Mouse (Mus musculus): Measurements from ENCODE around the gene Uvssa.

DNA sequence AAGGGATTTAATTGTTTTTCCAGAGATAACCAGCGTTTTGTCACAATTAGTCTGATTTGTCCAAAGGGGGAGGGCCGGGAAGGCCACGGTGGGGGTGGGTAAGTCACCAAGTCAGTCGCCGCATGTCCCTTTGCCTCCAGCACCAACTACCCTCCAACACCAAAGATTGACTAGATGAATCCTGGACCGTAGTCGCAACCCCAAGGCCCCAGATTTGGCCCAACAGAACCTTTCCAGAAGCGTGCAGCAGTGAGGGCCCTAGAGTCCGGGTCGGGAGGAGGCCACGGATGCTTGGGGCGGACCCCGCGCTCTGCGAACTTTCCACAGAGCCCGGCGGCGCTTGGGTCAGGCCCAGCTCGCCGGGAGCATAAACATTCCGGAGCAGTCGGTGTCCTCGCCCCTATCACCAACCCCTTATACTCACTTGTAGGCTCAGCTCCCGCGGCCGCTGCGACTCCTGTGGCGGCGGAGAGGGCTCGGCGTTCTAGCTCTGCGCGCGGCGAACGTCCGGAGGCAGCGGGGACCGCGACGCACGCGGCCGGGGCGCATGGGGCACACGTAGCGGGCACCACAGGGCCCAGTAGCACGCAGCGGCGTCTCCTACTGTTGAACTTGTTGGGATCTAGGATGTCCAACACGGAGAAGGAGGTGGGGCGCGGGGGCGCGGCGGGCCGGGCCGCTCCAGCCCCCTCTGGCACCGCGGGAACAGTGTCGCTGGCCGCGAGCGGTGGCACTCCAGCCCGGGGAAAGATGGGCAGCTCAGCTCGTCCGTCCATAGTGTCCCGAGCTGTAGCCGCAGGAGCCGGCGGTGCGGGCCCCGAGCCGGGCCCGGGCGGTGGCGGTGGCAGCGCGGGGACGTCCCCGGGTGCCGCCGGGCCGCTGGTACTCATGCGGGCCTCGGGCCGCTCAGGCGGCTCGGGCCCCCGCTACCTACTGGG is 55.1 kb downstream of the Uvssa start, which contains the start of gene Nkx1-1:
- no peak for TF ChIP-seq CTCF (IDR thresholded peaks at IDR 0.05; ENCODE audit: control insufficient read depth, insufficient read depth, low read length)
- no peak for TF ChIP-seq POLR2A (IDR thresholded peaks at IDR 0.05; ENCODE audit: borderline replicate concordance, control insufficient read depth, low read depth, low read length)

Measured in bone marrow, adult 2 months (tissue).